Mouse (Mus musculus) bone marrow, adult 2 months (tissue): ENCODE measurements around the gene Eif2b2. TPM values are rescaled to one million over a fixed set of nuclear protein-coding genes. Genes with fewer than 3 reads are reported as not detected.

Experiments
- H3K27ac ChIP-seq: fragments of 200-500 bp; 2 replicates; pipeline ENCODE4 v1.5.1; 2012; ENCODE audit warnings: low read depth, mild to moderate bottlenecking, control low read depth, inconsistent platforms, low read length; ENCODE audit not compliant: control insufficient read depth, poor library complexity, insufficient read depth
- H3K4me1 ChIP-seq: fragments of 200-500 bp; 2 replicates; pipeline ENCODE4 v1.6.1; 2011; ENCODE audit warnings: low read length; ENCODE audit not compliant: control insufficient read depth, insufficient read depth
- H3K4me3 ChIP-seq: fragments of 200-500 bp; replicated peaks from 2 replicates; pipeline ENCODE3; 2011; ENCODE audit warnings: mild to moderate bottlenecking, low read depth, low read length, control low read depth; ENCODE audit not compliant: control insufficient read depth
- CTCF ChIP-seq: fragments of 200-500 bp; IDR thresholded peaks from 2 replicates; pipeline ENCODE4 v1.5.1; 2011; ENCODE audit warnings: low read length, control low read depth; ENCODE audit not compliant: control insufficient read depth, insufficient read depth
- POLR2A ChIP-seq: fragments of 200-500 bp; IDR thresholded peaks from 2 replicates; pipeline ENCODE4 v1.6.1; 2011; ENCODE audit warnings: low read depth, mild to moderate bottlenecking, control low read depth, low read length, borderline replicate concordance; ENCODE audit not compliant: control insufficient read depth
- WGBS: fragments of 180-500 bp; shearing (Covaris S2); methylation state at CpG from one replicate; pipeline ENCODE4 v1.1.7; 2018; 5-methylcytosine and 5-hydroxymethylcytosine counted together
- polyA plus RNA-seq: library from polyadenylated mRNA; stranded (reverse); fragments of >200 nt; gene quantifications from 2 replicates; pipeline ENCODE4 v1.2.4, GENCODE M21; 2011; ENCODE audit warnings: low replicate concordance; ENCODE audit not compliant: missing spikeins, insufficient read depth, insufficient read length

The Eif2b2 gene
- polyA plus RNA-seq, 1 experiment: 32.9 TPM

DNA sequence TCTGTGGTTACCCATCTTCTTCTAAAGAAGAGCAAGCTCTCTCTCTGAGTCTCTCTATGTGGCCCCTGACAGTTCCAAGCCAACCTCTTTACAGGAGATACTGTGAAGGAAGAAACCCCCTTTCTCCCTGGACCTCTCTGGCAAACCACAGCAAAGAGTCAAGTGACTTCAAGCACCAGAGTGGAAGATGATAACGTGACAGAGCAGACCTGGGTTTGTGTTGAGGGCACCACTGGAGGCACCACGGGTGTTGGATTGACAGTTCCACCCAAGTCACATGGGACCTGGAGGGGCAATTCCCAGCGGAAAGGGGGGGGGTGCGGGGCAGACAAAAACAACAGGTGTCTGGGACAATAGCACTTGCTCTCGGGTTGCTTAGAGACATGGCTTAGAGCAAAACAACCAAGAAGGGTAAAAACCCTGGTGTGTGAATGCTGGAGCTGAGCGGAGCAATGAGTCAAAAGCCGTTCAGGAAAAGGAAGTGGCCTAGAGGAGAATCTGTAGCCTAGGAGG is 10.5 kb upstream of the Eif2b2 start:
- Histone ChIP-seq H3K27ac (no peak overlapping the region; the same call in 1 of the 2 replicates), H3K4me1 (no peaks in the 10 kb centered on the region), H3K4me3 (no peak overlapping the region)
- 6% methylated on average over 7 of the region's 7 CpGs for WGBS
- TF ChIP-seq CTCF (no peak), POLR2A (no peak)

DNA sequence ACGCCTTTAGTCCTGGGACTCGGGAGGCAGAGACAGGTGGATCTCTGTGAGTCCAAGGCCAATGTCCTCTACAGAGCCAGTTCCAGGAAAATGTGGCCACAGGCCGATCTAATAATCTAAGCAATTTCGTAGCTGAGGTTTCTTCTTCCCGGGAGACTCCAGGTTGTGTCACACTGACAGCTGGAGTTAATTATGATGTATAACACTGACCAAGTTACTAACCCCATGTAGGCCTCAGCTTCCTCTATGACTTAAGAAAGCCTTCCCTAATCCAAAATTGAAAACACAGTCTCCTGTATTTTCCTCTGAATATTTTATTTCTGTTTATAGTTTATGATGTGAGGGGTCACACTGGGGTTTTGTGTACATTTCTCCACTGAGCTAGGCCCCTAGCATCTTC is 4.2 kb upstream of the Eif2b2 start:
- 80% methylated on average over 5 of the region's 5 CpGs for WGBS
- TF ChIP-seq CTCF (no peak), POLR2A (no peak)
- Histone ChIP-seq H3K4me1 (no peaks in the 10 kb centered on the region; the same call in 1 of the 2 replicates), H3K4me3 (no peak overlapping the region), H3K27ac (no peak overlapping the region)

DNA sequence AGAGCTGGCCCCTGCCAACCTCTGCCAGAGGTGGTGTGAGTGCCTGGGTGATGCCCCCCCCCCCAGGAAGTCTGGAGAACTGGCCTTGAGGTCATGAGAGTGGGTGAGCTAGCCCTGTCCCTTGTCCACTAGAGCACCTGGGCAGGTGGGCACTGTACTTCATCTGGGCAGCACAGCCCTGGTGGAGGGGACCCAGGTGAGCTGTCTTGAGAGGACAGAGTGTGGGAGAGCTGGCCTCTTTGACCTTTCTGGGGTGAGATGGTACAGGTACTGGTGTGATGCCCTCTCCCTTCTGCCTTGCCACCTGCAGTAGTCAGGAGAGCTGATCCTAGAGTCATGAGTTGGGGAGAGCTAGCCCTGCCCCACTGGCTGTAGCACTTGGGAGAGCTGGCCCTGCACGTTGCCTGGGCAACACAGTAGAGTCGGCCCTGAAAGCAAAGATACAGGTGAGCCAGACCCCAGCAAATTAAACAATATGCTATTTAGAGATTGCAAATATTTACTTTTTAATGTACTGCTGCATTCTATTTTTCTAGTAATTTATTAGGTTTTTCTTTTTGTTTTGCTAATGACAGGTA is 1.5 kb upstream of the Eif2b2 start:
- H3K4me3 ChIP-seq: no peak overlapping the region
- no peak overlapping the region for H3K27ac ChIP-seq
- H3K4me1 ChIP-seq: peaks cover 1% of the 10 kb centered on the region; the same call in 1 of the 2 replicates
- 92% methylated on average over 2 of the region's 2 CpGs for WGBS
- TF ChIP-seq CTCF (no peak), POLR2A (no peak)

DNA sequence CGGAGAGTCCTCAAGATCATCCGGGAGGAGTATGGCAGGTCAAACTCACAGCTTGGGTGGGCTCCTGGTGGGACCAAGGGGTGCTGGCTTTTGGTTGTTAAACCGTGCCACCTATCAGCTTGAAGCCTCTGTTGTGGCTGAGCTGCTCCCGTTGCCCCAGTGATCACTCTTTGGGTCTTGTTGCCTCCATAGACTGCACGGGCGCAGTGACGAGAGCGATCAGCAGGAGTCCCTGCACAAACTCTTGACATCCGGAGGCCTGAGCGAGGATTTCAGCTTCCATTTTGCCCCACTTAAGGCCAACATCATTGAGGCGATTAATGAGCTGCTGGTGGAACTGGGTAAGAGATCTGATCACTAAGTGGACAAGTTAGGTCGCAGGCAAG is 617 bp downstream of the Eif2b2 start:
- TF ChIP-seq CTCF (no peak), POLR2A (no peak)
- 4% methylated on average over 12 of the region's 12 CpGs for WGBS
- peak overlapping the region; percentile 39; the same call in 1 of the 2 replicates for H3K27ac ChIP-seq
- peaks cover 1% of the 10 kb centered on the region; the same call in 1 of the 2 replicates for H3K4me1 ChIP-seq
- H3K4me3 ChIP-seq: peak overlapping the region; percentile 82

DNA sequence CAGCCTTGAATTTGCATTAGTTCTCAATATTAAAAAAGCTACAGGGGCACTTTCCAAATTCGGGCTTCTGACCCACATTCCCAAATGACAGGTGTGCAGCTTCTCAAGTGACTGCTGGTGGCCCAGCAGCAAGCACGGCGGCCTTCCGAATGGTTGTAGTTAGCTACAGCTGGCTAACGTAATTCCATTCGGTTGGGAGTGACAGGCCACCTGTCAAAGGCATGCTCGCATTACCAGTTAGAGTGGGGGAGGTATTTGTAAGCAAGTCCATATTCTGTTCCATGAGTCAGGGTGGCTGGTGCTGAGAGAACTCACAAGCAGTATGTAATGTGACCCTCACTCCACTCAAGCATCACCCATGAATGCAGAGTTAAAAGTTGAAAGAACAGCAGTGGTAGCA is 7.9 kb downstream of the Eif2b2 start:
- WGBS: 86% methylated on average over 7 of the region's 7 CpGs
- TF ChIP-seq CTCF (no peak), POLR2A (no peak)
- Histone ChIP-seq H3K4me3 (no peak overlapping the region), H3K4me1 (no peaks in the 10 kb centered on the region), H3K27ac (no peak overlapping the region; the same call in 1 of the 2 replicates)

DNA sequence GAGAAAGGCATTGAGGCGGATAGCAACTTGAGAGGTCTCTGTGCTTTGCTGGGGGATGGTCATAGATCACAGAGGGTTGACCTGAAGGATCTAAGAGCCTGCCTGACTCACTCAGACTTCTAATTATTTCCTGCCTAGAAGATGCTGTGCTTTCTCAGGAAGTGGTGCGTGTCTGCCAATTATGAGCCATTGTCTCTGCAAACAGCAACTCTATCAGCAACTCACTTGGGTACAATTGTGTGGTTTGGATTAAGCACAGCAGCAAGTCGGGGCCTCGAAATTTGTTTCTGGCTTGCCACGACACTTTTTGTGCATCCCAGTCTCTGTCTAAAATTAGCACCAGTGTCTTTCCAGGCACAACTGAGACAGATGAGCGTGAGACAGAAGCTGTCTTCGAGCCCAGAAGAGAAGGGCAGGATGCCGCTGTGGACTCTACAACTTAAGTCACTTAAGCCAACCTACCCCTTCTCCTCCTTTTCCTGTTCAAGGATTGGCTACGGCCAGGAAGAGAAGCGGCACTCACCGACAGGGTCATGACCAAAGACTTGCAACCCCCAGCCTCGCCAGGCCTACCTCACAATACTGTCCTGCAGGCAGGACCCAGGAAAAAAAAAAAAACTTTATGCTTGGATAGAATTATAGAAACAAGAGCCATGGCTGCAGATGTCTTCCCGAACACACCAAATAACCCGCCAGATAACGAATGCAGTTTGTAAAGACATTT is 8.8 kb downstream of the Eif2b2 start:
- no peaks in the 10 kb centered on the region for H3K4me1 ChIP-seq
- 67% methylated on average over 15 of the region's 15 CpGs for WGBS
- H3K4me3 ChIP-seq: no peak overlapping the region
- no peak overlapping the region for H3K27ac ChIP-seq
- no peak for TF ChIP-seq POLR2A
- no peak for TF ChIP-seq CTCF

DNA sequence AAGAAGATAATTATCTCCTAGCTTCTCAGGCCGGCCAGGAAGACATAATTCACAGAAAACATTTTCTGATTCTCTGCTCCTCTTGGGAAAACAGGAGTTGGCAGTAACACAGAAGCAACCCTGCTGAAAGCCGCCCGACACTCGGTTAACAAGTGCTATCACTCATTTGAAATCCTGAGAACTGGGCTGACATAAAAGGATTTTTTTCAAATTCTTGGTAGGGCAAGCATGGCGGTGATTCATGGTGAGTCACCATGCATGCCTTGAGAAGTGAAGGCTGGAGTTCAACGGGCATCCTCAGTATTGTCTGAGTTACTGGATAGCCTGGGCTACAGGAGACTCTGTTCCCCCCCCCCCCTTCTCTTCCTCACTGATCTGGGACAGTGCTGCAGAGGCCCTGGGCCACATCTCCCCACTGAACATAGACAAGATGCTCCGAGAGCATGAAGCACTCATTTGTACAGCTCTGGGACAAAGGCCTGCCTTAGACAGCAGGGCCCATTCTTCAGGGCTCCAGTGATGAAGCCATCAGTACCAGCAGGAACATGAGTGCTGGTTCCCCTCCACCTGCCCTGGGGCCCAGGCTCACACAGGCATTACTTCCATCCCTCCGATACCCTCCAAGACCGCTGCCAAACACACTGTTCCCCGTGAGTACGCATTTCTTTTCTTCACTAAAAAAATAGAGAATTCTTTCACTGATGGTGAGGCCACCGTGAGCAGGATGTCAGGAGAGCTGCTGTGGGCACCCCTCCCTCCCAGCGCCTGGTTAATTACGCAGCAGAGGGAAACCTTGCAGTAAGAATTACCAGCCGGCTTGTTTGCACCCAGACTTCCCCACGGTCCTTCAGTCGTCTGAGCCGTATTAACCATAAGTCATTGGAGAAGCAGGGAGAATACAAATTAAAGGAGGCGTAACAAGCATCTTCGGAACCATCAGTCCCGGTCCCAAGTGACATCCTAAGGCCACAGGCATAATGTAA is 14.4 kb downstream of the Eif2b2 start:
- Histone ChIP-seq H3K4me1 (no peaks in the 10 kb centered on the region), H3K27ac (no peak overlapping the region), H3K4me3 (no peak overlapping the region)
- 87% methylated on average over 21 of the region's 21 CpGs for WGBS
- TF ChIP-seq POLR2A (no peak), CTCF (no peak)
